Mouse (Mus musculus) hindlimb bud, embryonic 11.5 days (tissue): Measurements from ENCODE around the gene Ccl27a.
"Not testable (repeated sequence)": the region's sequence is repeated elsewhere in the genome, so short reads cannot be mapped to it uniquely, and the experiment has no call there.

Source experiments
- DNase-seq: peaks from one replicate; pipeline ENCODE4 v3.0.0-alpha.2; 2012; ENCODE audit warnings: low read depth, low spot score; ENCODE audit errors: extremely low spot score

Gene Ccl27a

DNA sequence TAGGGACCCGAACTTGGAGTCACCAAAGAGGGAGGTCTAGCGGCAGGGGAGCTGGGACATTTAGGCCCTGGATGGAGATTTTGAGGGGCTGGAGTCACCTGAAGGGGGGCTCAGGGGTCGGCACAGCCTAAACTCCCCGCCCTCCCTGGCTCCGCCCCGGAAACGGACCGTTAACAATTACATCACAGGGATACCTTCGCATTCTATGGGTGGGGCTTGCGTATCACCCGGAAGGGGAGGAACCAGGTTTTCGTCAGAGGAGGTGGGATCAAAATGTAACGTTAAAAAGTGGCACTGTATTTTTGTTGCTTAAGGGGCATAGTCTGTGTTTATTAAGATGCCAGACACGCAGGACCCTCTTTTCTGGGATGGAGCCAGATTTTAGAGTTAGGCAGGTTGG is at the start of gene Ccl27a:
TSS of gene Ccl27a (minus strand) at position 246 of the 400 bp plus-strand sequence.
- not testable (repeated sequence) for DNase-seq

DNA sequence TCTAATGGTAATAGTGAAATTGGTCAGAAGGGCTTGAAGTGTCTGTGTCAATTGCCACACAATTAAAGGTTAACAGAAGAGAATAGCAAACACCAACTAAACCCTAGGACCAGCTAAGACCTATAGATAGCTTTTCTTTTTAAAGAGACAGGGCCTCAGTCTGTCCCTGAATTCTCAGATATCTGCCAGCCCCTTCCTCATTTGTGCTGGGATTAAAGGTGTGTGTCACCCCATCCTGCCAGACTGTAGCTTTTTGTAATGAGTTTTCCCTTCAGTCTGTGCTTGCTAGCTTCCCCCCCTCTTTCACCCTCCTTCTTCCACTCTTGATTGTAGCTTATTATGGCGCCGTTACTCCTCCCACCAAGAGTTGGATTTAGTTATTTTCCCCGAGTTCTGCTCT is 9.2 kb upstream of the Ccl27a start:
- DNase-seq: not testable (repeated sequence)

DNA sequence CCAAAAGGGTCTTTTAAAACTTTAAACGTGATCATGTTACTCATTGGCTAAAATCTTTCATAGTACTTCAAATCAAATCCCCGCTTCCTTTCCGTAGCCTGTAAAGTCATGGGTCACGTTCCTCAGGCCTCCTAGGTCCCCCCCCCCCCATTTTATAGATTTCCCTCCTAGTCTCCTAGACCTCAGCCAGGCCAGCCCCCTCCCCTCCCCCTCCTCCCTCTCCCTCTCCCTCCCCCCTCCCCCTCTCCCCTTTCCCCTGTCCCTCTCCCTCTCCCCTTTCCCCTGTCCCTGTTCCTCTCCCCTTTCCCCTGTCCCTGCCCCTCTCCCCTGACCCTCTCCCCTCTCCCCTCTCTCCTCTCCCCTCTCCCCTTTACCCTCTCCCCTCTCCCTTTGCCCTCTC is 8.7 kb upstream of the Ccl27a start:
- DNase-seq: not testable (repeated sequence)

DNA sequence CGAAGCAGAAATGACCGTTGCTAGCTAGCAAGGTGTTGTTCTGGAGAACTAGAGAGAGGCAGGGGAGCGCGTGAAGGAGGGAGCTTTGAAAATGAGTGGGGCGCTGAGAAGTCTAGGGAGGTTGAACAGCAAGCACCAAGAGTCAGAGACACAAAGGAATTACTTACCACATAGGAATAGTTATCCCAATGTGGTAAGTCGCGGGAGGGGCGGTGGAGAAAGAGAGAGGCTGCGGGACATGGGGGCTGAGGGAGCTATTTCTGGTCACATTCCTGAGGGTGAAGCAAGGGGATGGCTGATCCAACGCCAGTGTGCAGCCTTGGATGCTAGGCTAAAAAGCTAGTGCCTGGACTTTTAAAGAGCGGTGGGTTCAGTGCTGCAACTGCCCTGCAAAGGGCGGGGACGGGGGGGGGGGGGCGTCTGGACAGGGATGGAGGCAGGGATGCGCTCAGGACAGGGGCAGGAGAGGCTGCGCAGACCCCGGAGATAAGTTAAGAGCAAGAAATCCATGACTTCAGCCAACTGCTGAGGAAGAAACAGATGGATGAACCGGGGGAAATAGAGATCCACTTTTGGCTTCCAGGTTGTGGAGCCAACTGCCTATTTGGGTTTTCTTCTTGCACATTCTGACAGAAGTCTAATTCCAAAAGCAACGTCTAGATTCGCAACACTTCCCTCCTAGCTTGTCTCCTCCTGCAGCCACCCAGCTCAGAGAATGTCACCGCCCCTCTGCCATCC is 7.9 kb upstream of the Ccl27a start:
- DNase-seq: not testable (repeated sequence)

DNA sequence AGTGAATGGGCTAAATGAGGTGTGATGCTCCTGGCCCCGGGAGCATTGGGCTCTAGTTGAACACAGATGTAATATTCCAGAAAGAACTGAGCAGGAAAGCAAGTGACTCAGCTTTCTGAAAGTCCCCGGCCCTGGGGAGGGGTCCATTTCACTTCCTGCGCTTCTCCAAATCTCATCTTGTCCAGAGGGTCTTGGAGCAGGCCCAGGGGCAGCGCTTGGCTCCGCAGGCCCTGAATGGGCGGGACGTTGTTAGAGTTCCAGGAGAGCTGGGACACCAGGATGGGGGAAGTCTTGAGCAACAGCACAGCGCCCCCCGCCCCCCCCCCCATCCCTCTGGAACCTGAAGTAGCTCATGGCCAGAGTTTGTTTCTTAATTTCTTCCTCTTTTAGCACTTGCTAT is 7.2 kb upstream of the Ccl27a start:
- DNase-seq: not testable (repeated sequence)

DNA sequence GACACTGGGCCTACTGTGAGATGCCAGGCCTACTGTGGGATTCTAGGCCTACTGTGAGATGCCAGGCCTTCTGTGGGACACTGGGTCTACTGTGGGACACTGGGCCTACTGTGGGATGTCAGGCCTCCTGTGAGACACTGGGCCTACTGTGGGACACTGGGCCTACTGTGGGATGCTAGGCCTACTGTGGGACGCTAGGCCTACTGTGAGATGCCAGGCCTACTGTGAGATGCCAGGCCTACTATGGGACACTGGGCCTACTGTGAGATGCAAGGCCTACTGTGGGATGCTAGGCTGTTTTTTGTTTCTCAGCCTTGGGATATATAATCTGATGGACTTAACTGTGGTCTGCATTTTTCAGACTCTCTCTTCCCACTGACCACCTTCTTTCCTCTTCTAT is 1.8 kb upstream of the Ccl27a start:
- not testable (repeated sequence) for DNase-seq

DNA sequence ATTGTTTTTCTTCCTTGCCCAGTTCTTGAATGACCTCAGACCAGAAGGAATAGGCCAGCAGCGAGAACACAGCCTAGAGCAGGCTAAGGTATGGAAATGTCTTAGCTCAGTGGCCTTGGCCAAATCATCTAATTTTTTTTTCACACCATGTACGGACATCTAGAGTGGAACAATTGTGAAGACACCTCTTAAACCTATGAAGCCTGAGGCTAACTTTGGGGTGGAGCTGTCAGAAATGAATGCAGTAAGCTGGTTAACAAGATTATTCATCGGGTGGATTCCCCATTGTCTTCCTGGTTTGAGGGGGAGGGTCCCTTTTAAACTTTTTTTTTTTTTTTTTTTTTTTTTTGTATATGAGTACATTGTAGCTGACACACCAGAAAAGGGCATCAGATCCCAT is 459 bp upstream of the Ccl27a start:
- not testable (repeated sequence) for DNase-seq

DNA sequence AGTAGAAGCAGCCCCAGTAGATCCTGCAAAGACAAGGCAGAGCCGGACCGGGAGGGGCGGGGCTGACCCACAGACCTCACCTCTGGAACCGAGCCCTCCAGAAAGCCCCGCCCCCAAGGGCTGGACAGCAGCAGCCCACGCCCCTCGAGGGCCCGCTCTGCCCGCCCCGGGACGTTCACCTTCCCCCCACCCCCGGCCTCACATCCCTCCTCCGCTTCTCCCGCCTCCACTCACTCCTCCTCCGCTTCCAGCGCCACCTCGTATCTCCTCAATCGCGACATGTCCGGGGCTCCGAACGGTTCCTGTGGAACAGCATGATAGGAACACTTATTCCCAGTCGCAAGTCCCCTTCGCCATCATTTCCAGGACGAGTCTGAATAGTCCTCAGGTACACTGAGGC is 545 bp downstream of the Ccl27a start:
- DNase-seq: not testable (repeated sequence)

DNA sequence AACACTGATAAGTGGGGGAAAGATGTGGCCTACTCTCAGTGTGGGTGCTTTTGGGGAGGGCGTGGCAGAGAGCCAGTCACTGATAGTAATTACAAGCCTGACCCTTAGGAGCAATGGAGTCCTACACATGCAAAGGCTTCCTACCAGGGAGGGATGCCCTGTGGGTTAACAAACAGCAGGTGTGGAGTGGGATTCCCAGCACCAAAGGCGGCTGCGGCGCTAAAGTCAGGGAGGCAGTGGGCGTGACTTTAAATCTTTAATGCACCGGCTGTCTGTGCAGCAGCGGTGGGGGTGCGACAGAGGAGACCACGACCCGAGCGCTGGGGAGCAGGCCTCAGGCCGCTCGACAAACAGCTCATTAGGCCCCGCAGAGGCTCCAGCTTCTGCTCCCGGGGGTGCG is 1.1 kb downstream of the Ccl27a start:
- DNase-seq: not testable (repeated sequence)

DNA sequence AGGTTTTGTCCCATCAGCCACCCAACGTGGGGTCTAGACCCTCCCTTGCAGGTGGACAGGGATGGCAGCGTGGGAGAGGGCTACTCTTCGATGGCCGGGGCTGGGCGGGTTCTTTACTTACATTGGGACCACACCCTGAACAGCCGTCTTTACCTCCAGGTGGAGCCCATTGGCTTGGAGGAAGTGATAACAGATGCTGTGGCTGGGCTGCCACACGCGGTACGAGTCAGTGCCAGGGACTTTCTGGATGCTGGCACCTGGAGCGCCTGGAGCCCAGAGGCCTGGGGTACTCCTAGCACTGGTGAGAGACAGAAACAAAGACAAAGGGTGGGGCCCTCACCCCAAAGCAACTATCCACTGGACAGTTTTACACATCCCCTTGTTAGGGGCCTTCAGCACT is 6.7 kb downstream of the Ccl27a start:
- DNase-seq: not testable (repeated sequence)

DNA sequence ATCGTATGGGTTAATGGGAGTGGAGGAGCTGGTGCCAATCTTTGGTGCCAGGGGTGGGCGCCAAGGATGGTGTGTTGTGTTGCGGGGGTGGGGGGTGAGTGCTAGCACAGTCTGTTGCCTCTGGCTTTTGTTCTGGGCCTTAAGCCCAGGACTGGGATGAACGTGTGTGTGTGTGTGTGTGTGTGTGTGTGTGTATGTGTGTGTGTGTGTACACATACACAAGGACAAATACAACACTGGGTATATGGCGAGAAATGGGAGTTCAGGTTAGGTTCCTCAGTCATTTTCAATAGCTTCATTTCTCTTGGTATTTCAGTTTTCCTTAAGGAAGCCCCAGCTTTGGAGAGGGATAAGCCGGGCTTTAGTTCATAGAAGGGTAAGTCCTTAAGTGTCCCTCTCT is 10.9 kb downstream of the Ccl27a start:
- not testable (repeated sequence) for DNase-seq

DNA sequence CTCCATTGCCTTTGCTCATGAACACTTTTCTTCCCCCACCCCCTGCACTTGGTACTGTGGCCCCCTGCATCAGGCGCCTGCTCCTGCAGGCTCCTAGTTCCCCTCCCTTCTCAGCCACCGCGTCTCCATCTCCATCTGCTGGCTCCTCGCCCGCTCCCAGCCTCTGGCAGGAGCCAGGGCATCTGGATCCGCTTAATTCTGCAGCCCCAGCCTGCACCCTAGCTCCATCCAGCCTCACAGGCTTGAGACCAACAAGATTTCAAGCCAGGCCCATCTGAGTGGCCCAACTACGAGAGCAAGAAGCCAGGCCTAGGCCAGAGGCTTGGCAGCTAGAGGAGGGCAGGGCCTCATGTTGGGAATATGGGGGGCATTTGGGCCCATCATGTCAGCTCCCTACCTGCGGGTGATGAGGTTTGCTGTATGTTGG is 11.3 kb downstream of the Ccl27a start:
- DNase-seq: not testable (repeated sequence)

DNA sequence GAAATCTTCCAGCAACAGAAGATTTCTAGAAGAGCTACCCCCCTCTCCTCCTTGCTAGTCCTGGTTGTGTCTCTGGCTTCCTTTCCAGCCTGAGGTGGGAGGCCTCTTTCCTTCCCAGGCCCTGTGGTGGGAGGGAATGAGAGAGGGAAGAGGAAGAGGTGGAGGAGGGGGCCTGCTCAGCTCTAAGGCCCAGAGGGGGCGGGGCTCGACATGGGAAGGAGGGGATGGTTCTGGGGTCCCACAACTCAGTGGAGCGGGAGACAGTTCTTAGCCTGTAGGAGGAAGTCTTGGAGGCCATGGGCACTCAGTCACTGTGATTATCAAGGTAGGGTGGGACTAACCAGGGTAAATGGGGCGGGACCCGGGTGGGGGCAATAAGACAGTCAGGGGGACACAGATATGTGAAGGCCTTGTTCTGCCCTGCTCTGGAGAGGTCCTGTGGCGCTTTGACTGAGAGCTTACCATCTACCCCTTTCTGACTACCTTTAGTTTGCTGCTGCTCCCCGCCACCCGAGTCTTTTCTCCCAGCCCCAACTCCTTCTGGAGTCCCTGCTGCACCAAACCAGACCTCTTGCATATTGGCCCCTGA is 11.9 kb downstream of the Ccl27a start:
- DNase-seq: no peak

DNA sequence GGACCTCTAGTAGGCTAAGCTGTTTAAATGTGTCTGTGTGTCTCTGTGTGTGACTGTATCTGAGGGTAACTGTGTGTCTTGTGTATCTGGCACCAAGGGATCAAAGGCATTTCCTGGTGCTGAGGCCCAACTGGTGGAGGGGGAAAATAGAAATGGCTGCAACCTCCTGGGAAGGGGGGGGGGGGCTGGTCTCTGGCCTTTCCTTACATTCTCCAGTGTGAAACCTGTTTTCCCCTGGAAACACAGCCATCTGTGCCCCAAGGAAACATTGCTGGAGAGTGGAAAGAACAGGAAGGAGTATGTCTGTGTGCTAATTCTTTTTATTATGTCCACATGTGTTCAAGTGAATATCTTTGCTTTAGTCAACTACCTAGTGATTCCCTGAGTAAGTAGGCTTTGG is 12.4 kb downstream of the Ccl27a start:
- no peak for DNase-seq

DNA sequence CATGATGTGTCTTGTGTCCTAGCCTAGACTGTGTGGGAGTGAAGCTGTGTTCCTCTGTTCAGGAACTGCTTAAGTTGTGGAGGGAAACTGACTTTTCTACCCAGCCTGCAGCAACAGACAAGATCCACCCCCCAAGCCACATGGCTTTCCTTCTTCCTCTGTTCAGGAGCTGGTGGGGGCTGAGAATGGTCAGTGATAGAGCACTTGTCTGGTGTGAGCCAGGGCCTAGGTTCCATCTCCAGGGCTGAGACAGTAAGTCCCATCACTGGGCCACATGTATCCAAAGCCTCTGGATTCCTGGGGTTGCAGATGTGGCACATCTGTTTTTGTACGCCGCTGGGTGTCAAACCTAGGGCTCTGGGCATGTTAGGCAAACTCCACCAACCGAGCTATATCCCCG is 13.1 kb downstream of the Ccl27a start:
- DNase-seq: no peak

DNA sequence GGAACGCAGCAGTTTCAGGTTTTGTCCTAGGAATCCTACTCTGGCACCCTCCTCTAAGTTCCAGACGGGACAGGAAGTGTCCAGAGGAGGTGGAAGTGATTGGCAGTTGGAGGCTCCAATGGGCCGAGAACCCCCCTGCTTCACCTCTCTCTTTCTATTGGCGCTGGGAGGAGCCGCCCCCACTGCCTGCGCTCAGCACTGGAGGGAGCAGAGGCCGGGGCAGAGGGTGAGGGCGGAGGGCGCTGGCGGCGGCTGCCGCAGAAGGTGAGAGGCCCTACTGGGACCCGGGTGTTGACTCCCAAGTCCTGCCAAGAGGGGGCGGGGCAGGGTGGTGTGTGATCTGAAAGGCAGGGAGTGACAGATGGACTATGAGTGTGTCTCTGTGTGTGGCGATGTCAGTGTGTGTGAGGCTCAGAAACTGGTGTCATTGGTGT is 13.7 kb downstream of the Ccl27a start:
- DNase-seq: no peak

DNA sequence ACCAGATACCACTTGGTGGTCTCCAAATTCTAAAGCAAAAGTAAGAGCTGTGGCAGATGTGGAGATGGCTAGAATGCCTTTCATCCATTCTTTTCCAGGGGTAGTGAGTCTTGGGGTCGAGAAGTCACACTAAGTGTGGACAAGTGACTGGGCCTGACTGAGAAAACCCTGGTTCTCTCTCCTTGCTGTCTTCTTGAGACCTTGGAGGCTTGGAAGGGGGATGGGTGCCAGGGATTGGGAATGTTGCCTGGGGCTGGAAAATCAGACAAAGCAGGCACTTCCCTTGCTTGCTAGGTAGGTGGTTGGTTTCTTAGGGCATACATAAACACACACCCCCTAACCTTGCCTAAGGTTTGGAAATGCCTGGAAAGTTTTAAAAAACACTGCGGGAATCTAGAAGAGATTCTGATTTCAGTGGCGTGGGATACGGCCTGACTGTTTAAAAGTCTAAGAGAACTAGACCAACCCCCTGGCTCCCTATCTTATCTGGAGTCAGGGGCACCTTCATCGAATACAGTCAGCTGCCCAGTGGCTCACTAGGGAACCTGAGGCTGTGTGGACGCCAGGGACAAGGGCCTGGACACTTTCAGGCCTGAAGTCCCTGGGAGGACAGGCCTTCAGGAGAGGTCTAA is 14.3 kb downstream of the Ccl27a start:
- DNase-seq: no peak

DNA sequence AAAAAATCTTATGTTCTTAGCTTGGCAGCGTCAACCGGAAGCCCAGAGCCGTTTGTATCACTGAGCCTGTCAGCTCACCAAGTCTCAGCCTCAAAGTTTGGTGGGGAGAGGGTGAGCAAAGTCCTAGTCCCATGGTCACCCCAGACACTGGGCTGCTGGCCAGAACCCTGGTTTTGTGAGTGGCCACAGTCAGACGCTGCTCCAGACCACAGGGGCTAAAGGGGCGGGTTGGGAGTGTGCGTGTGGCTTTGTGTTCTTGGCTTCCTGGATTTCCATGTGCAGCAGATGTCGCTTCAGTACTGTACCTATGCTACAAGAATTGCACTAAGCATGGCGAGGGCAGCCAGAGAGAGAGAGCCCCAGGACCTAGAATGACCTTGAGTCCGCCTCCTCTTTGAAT is 14.8 kb downstream of the Ccl27a start:
- DNase-seq: no peak

DNA sequence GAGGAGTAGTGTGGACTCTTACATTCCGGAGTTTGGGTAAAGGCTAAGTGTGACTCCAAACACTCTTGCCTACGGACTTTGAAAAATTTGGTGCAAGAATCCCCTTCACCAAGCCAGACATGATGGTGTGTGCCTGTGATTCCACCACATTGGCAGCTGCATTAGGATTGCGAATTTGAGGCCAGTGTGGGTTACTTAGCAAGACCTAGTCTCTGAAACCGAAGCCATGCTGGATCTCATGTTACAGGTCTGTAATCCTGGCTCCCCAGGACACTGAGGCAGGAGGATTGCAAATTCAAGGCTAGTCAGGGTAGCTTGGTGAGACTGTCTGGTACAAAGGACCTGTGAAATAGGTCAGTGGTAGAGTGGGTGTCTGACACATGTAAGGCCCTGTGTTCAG is 15.3 kb downstream of the Ccl27a start:
- no peak for DNase-seq

DNA sequence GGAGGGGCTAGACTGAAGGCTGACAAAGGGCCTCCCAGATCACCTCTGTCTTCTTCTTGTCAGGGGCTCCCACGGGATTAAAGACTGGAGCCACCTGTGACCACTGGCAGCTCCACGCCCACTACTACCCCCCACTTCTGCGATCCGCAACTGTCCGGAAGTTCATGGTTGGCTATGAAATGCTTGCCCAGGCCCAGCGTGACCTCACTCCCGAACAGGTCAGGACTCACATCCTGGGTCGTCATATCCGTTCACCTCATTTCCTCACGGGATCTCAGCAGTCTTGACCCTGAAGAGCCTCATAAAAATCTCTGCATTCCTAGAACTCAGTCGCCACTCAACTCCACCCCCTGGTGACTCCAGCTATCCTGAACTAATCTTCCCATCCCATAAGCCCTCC is 16.0 kb downstream of the Ccl27a start:
- DNase-seq: no peak

DNA sequence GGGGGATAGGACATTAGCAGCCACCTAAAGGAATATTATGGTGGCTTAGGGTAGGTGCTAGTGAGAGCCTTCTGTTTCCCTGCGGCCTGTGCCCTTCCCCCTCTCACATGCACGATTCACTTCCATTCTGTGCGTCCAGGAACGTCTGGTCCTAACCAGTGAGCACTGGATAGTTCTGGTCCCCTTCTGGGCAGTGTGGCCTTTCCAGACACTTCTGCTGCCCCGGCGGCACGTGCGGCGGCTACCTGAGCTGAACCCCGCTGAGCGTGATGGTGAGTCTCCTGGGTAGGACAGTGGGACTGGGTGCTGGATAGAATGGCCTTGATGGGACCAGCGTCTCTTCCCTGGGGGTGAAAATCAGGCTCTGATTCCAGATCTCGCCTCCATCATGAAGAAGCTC is 16.7 kb downstream of the Ccl27a start:
- DNase-seq: no peak

DNA sequence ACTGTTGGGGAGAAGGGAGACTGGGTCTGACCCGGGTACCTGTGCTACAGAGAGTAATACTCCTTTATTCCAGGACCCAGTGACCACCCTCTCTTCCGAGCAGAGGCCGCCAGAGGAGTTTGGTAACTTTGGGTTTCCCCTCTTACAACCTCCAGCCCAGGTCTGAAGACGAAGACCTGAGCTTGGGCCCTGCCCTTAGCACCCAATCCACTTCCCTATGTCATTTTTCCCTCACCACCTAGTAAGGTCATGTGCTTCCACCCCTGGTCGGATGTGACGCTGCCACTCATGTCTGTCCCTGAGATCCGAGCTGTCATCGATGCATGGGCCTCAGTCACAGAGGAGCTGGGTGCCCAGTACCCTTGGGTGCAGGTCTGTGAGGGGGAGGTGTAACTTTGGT is 17.6 kb downstream of the Ccl27a start:
- DNase-seq: no peak
